Mouse (Mus musculus) urinary bladder, postnatal 25 days (tissue): ENCODE measurements around the gene Acot4.
"Not testable (repeated sequence)": the region's sequence is repeated elsewhere in the genome, so short reads cannot be mapped to it uniquely, and the experiment has no call there.

Experiments used
- DNase-seq: peaks from one replicate; pipeline ENCODE4 v3.0.0; 2022; ENCODE audit warnings: low spot score

Gene Acot4

DNA sequence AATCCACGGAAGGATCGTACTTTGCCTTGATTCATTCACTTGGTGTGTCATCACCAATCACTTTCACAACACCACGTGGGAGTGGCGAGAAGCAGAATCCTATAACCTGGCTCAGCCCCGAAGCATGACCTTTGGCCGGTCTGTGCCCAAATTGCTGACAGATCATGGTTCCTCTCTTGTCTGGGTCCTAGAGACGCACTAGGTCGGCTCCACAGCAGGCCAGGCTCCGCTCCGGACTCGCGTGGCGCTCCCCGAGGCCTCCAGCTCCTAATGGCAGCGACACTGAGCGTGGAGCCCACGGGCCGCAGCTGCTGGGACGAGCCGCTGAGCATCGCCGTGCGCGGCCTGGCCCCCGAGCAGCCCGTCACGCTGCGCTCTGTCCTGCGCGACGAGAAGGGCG is at the start of gene Acot4:
TSS of gene Acot4 (plus strand) at position 139 of the 400 bp plus-strand sequence.
- DNase-seq, result peak; percentile 16

DNA sequence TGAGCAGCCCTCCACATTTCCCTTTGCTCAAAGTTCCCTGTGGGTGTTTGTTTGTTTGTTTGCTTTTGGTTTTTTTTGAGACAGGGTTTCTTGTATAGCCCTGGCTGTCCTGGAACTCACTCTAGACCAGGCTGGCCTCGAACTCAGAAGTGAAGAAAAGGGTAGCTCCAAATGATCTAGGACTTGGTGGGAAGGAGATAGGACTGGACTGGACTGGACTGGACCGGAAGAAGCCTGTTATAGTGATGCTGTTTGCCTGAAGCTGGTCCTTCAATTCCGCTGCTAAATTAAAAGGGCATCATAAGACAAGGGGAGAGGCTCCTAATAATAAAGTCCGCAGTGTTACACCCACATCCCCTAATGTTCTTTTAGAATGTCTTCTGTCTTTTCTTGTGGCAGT is 49.7 kb upstream of the Acot4 start:
- DNase-seq, result no peak

DNA sequence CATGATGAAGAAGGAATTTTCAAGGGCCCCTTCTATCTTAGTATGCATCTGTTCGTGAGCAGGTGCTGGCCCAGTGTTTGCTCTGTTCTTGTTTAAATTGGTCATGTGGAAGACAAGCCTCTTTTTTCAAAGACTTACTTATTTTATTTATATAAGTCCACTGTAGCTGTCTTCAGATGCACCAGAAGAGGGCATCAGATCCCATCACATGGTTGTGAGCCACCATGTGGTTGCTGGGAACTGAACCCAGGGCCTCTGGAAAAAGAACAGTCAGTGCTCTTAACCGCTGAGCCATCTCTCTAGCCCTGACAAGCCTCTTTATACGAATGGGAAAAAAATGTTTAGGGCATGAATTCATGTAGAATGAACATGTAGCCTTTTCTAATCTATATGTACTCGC is 48.8 kb upstream of the Acot4 start:
- no peak for DNase-seq

DNA sequence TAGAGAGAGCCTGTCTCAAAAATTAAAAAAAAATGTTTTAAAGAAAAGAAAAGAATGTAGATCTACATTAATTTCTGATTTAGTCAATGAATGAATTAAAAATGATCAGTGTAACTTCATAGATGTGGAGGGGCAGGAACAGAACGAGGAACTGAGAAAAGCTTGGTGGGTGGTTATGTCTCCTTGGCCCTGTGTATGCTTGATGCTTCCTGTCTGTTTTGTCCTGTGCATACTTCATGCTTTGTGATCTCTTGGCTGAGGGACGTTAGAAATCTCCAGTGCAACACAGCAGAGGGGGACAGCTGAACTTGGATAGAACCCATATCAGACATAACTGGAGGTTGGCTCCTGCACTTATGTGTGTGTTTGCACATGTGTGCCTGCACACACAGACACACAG is 41.0 kb upstream of the Acot4 start:
- no peak for DNase-seq

DNA sequence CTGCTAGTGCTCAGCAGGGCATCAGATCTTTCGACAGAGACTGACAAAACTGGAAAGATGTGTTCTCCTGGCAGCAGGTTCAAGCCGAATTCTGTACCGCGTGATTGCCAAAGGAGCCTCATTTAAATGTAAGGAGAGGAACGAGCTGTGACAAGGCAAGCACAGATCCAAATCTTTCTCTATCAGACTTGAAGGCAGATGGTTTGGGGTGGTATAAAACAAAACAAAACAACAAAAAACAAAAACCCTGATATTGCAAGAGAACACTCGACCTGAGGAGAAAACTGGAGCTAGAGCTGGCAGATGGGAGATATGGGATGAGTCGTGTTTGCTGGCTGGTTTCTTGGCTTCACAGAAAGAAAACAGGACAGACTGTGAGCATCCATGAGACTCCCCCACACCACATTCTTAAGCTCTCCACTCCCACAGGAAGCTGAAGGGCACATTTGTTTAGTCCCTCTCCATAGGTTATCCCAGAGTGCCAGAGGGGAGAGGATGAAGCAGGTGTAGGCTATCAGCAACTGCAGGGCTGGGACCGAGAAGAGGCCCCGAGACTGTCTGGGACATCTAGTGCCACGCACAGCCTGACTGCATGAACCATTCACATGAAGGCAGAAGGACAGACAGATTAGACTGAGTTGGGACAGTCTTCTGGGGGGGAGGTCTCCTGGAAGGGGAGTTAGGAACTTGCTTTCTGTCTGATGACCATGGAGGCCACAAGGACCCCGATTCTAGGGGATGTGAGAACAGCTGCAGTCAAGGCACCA is 39.7 kb upstream of the Acot4 start:
- no peak for DNase-seq

DNA sequence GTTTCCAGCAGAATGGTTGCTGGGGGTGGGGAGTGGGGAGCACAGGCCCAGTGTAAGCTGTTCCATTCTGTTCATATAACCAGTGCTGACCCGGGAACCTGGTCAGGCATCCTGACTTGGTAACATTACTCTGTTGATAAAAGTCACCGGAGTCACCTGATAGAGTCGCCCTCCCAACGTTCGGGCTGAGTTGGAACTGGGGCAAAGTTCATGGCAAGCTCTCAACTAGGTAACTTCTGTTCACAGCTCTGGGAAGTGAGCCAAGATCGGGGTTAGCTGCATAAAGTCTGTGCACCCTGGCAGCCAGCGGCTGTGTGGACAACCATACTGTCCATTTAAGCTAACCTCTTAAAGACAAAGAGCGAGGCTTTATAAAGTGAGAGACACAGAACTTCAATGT is 38.9 kb upstream of the Acot4 start:
- peak; percentile 58 for DNase-seq

DNA sequence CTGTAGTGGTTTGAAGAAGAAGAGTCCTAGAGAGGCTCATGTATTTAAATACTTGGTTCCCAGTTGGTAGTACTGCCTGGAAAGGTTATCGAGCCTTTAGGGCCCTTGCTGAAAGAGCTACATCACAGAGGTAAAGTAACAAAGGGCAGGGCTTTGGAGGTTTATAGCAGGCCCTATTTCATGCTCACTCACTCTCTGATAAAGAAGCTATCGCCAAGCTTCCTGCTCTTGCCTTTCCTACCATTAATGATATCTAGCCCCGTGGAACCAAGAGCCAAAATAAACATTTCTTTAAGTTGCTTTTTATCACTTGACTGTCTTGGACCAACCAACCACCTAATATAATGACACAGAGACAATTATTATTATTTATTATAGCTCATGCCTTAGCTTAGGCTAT is 37.8 kb upstream of the Acot4 start:
- no peak for DNase-seq

DNA sequence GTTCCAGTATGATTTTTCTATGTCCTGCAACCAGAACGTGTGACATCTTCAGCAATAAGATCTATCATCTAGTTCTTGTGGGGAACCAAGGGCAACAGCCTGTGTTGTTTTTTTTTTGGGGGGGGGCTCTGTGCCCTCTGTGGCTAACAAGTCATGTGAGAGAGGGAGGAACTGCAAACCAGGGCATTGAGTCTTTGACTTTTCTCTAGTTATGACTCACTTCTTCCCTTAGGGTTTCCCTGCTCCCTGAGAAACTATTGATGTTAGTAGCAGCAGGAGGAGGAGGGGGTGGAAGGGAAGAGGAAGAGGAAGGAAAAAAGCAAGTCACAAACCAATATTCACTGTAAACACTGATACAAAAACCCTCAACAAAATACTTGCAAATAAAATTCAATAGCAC is 34.3 kb upstream of the Acot4 start:
- no peak for DNase-seq

DNA sequence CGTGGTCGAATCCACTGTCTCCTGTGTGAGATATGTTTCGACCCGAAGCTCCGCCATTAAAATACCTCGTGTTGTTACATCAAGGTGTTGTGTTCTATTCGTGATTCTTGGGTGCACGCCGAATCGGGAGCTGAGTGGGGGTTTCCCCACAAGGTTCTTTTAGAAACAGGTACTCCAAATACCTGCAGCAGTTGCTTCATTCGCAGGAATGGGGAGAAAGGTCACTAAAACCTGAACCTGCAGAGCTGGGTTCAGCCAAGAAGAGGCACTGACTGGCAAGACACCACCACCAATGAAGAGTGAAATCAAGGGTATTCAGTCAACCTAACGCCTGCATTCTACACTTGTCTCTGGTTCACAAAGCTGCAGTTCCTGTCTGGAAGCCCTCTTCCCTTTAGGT is 29.9 kb upstream of the Acot4 start:
- no peak for DNase-seq

DNA sequence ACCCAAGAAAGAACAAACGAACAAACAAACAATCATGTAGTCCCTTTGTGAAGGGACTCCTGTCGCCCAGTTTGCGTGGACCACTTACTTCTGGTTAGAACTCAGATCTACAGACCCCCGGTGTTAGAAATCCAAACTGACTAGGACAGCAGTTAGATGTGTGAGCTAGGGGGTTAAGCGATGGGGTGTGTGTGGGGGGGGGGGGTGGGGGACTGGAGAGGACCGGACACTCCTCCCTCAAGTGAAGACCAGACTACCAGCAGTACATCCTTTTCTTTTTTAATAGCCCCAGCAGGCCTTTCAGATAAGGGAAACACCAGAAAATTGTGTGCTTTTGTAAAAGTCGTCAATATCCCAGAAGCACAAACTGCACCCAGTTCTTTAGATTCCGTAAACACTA is 29.4 kb upstream of the Acot4 start:
- no peak for DNase-seq

DNA sequence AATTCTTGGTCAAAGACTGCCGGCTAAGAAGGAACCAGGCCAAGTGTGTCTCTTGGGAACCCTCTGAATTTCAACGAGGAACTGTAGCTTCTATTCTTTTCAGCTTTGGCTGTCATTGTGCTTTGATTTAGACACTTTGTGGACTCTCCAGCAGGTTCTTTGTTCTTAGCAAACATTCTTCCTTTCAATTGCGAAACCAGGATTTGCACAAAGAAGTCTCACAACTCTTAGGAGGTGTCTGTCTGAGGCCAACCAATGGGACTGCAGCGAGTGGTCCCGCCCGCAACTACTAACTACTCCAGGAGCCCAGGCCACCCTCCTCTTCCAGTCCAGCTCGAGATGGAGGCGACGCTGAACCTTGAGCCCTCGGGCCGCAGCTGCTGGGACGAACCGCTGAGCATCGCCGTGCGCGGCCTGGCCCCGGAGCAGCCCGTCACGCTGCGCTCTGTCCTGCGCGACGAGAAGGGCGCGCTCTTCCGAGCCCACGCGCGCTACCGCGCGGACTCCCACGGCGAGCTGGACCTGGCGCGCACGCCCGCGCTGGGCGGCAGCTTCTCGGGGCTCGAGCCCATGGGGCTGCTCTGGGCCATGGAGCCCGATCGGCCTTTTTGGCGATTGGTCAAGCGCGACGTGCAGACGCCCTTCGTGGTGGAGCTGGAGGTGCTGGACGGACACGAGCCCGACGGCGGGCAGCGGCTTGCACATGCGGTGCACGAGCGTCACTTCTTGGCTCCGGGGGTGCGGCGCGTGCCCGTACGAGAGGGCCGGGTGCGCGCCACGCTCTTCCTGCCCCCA is 28.8 kb upstream of the Acot4 start, which contains the start of gene Acot1:
TSS of gene Acot1 (plus strand) at position 320 of the 795 bp plus-strand sequence.
- DNase-seq, result peak; percentile 52

DNA sequence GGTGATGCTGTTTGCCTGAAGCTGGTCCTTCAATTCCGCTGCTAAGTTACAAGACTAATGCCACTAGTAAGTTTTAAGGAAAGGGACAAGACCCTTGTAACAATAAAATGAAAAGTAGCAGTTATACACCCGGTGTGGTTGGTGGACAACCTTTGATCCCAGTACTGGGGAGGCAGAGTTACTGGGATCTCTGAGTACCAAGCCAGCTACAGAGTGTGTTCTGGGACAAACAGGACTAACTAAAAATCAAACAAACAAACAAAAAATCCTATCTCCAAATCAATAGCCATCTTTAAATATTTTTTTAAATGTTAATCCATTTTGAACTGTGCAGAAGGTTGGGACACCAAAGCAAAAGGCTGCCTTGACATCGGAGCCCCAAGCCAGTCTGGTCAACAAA is 28.0 kb upstream of the Acot4 start:
- no peak for DNase-seq

DNA sequence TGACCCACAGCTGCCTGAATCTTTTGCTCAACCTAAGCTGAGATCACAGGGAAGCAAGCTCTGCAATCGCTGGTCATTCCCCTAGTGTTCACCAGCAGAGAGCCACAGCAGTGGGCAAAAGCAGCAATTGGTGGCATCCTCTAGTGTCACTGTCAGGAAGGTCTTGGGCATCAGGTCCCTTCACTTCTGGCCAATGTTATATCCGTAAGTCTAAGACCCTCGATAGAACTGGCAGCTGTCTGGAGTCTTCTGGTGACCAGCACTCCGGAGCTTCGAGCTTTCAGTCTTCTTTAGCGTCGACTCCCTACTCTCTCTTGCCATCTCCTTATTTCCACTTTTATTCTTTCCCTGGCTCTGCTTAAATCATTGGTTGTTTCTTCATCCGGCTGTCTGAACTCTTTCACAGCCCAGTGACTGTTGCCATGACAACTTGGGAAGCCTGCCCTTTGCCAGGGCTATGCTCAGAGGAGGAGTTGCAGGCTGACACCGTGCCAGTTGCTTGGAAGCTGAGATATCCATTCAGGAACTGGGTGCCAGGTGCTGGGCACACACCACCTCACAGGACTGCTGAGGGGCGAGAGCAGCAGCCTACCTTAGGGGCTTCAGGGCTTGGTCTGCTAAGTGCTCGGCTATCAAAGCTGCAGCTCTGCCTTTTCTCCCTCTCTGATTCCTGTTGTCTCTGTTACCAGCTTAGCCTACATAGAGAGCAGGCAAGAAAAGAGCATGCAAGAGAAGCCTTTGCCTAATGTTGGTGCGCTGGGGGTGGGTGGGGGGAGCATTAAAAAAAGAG is 26.7 kb upstream of the Acot4 start:
- DNase-seq, result no peak

DNA sequence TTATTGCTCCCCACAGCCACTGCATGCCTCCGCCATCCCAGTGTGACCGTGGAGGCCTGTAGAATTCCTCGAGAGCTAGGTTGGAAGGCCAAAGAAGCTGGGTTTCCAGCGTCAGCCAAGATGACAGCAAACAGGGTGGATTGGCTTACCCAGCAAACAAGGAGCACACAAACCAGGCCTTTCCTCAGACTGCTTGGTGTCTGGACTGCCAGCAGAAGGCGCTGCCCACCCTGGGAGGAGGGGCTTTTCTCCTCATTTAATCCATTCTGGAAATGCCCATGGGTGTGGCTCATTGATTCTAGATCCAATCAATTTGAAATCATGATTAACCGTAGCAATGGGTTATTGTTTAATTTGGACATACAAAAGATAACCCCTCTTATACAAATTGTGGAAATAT is 25.0 kb upstream of the Acot4 start:
- DNase-seq, result no peak

DNA sequence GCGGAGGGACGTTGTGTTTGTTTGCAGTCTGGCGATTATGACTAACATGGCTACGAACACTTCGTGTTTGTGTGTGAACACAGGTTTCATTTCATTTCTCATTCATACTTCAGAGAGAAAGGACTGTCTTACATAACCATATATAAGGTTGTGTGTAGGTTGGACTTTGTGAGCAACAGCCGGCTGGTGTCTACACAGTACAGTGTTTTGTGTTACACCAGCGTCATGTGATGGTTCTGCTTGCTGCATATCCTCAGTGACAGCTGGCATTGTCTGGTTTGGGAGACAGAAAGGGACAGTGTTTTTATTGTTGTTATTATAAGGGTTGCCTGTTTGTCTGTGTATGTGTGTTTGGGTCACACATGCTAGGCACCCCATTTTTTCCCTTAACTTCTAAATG is 24.5 kb upstream of the Acot4 start:
- DNase-seq, result no peak

DNA sequence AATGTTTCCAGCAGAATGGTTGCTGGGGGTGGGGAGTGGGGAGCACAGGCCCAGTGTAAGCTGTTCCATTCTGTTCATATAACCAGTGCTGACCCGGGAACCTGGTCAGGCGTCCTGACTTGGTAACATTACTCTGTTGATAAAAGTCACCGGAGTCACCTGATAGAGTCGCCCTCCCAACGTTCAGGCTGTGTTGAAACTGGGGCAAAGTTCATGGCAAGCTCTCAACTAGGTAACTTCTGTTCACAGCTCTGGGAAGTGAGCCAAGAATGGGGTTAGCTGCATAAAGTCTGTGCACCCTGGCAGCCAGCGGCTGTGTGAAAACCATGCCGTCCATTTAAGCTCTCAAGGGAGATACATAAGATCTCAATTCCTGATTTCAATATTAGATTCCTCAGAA is 17.7 kb upstream of the Acot4 start:
- peak; percentile 64 for DNase-seq

DNA sequence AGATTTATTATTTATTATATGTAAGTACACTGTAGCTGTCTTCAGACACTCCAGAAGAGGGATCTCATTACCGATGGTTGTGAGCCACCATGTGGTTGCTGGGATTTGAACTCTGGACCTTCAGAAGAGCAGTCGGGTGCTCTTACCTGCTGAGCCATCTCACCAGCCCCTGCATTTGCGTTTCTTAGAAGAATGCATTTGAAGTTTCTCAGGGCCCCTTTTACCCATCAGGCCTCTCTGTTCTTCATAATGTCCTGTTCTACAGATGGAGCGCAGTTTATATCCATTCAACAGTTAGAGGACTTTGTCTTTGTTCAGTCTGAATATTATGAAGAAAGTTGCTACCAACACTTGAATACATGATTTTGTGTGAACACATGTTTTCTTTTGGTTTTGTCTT is 15.9 kb upstream of the Acot4 start:
- not testable (repeated sequence) for DNase-seq

DNA sequence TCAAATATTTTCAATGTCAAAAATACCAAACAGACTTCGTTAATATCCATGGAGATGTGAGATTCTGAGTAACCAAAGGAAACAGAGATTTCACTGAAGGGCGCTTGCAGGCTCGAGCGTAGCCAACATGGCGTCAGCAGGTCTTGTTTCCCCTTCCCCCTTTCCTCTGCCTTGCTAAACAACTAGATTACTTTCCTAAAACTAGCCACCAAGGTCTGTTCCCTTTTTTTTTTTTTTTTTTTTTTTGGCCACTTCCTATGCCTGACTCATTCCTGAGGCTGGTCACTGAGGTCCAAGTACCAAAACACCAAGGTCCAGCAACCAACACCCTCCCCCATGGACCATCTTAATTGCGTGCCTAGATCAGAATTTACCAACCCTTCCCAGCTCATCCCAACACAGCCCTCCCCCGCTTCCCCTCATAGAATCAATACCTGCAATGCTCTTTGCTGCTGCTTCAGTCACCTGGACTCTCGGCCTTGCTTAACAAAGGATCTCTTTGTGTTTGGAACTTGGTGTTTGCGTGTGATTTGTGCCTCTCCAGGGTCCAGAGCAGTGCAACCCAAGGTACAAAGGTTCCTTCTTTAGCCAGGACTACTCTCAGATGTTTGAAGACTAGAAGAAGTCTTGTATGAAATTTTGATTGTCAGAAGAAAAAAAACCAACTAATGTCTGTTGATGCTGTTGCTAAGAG is 15.0 kb upstream of the Acot4 start:
- DNase-seq, result no peak

DNA sequence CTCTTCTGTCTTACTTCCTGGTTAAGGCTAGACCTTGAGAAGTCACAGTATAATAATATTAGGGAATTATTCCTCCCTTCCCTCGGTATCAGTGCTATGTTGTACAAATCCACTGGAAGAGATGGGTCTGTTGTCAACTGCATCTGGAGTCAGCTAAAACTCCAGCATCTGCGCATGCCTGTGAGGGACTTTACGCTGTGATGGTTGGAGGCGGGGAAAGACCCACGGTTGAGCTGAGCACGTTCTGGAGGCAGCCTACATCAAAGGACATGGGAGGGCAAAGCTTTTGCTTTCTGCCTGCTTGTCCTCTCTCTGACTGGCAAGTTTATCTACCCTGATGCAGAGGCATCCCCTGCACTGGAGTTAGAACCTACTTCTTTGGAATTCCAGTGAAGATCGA is 12.3 kb upstream of the Acot4 start:
- DNase-seq, result no peak

DNA sequence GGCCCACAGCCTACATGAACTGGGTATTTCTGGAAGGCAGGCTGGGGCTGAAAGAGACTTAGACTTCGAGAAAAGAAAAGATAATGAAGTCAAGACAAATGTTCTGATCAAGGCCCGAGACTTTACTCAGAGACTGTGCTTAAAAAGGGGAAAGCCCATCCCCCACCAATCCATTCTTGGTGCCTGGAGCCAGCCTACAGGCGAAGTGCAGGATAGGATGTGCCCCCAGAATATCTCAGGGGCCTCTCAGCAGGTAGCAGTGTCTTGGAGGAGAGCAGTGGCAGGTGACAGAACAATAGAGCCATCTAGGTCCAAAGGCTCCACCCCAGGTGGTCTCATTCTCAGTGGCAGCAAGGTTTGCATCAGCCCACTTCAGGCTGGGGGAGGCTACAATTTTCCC is 9.9 kb upstream of the Acot4 start:
- DNase-seq, result not testable (repeated sequence)

DNA sequence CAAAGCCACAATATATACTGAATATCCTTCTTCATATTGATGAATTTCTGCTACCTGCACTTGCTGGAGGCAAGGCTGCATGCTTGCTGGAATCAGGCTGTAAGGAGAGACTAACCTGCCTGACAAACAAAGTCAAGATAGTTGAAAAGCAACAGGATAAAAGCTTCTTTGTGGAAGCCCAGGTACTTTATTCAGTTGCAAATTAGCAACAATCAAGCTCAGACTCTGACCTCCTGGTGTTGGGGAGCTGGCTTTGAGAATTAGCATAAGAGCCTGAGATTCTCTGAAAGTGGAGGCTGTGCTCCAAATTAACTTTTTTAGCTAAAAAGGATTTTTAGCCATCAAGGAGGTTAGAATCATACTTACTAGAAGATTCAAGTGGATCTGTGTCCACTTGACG is 9.1 kb upstream of the Acot4 start:
- DNase-seq, result not testable (repeated sequence)
